Mouse (Mus musculus) gastrocnemius, postnatal 36 days (tissue): Measurements from ENCODE around the gene Scamp4. TPM values are rescaled to one million over a fixed set of nuclear protein-coding genes. Genes with fewer than 3 reads are reported as not detected.
"Not testable (repeated sequence)": the region's sequence is repeated elsewhere in the genome, so short reads cannot be mapped to it uniquely, and the experiment has no call there.

Experiments
- DNase-seq, 2 experiments: peaks; one replicate each; pipeline ENCODE4 v3.0.0; 2022
- intact Hi-C: fragments of 180-260 bp; cut with DNase I; formaldehyde crosslinking; loops from one replicate; pipeline ENCODE4 v1.15.1; 2025
- total RNA-seq, 2 experiments: library from RNA; stranded (reverse); gene quantifications; 2 replicates each; pipeline ENCODE4 v1.2.3; 2021

The Scamp4 gene
- total RNA-seq, 2 experiments from 2014 or later = 14.5 to 14.8 TPM

GRCm38 (mm10) chr10:80577195-80578130 lies 25.2 kb upstream of the Scamp4 start, which contains the start of gene Klf16:
Gene Klf16 (minus strand): TSS chr10:80577321.
- intact Hi-C loops = no loop called here
- DNase-seq = peak; percentile 97 to 99

GRCm38 (mm10) chr10:80578131-80578750 lies 24.4 kb upstream of the Scamp4 start:
- intact Hi-C loops = no loop called here
- peak; percentile 77 to 83 for DNase-seq

GRCm38 (mm10) chr10:80578911-80579310 lies 23.8 kb upstream of the Scamp4 start:
- DNase-seq = peak in 1 of 2 experiments; percentile 25
- intact Hi-C loops = no loop called here

DNA sequence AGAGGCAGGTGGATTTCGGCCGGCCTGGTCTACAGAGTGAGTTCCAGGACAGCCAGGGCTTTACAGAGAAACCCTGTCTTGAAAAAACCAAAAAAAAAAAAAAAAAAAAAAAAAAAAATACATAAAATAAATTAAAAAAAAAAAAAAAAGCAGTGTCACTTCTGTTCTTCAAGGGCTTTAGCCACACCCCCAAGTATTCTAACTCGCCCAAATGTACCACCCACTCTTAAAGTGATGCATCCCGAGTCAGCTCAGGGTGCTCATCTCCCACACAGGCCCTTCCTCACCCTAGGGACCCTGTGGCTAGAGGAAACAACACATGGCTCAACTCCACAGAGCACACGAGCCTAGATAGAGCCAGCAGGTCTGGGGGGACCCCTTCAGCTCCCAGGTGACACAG lies 19.6 kb upstream of the Scamp4 start:
- no peak for DNase-seq
- intact Hi-C loops = loop anchor here (5.0 kb wide), 1 partner anchor 104 kb away; no protein-coding TSS in a partner anchor

DNA sequence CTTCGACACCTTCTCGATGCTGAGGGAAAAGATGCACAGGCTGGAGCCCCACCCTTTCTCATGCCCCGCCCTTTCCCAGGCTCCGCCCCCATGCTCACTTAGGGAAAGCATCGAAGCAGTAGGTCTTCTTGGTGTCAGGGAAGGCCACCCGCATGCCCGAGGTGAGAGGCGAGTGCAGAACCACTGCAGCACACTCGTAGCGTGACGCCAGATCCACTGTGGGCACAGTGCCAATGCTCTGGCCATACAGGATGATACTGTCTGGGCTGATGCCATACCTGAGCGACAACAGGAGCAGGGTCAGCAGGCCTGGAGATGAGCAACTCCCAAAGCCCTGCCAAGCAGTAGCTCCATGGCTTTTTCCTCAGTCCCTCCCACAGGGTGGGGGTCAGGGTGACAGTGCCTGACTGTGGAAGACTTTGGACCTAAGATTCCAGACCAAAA lies 18.6 kb upstream of the Scamp4 start:
- no peak for DNase-seq

GRCm38 (mm10) chr10:80584642-80585552 lies 17.8 kb upstream of the Scamp4 start:
- no peak for DNase-seq
- intact Hi-C loops = loop anchor here (5.0 kb wide), 1 partner anchor 102 kb away; no protein-coding TSS in a partner anchor

More for the DNA sequence above, 18.6 kb upstream of the Scamp4 start:
- intact Hi-C loops = loop anchor here (5.0 kb wide), 1 partner anchor 103 kb away; no protein-coding TSS in a partner anchor

- no peak for DNase-seq
- intact Hi-C loops = no loop called here
Measured at GRCm38 (mm10) chr10:80585581-80585980, 17.1 kb upstream of the Scamp4 start.

DNA sequence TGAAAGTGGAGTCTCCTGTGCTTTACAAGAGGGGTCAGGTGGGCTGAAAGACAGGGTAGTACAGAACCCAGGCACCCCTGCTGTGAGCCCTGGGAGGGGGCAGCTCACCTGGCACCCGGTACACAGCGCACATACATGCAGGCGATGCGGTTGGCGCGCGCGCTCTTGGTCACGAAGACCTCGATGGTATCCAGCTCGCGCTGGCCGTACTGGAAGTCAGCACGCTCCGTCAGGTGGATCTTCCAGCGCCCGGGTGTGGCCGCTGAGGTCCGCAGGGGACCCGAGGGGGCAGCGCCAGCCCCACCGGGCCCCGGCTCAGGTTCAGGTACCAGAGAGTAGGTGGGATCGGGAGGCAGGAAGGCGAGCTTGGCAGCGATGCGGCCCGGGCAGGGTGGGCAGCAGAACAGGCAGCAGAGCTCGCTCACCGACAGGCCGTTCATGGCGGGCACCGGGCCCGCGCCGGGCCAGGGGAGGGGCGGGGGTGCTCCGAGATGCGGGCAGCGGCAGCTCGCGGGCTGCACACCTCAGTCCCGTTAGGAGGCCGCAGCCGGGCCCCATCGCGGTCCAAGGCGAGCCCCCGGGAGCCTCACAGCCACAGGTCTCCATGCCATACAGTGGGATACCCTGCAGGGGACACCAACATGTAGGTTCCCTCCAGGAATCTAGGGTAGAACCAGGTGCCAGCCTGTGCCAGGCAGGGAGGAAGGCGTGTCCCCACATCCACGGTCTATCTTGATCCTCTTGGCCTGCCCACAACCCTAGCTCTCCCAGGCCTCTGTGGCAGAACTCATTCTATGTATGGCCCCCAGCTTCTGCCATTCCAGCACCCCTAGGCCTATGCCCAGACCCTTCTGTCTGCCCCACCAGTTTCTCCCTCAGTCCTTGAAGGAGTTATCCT lies 16.0 kb upstream of the Scamp4 start:
- intact Hi-C loops = no loop called here
- no peak for DNase-seq

DNA sequence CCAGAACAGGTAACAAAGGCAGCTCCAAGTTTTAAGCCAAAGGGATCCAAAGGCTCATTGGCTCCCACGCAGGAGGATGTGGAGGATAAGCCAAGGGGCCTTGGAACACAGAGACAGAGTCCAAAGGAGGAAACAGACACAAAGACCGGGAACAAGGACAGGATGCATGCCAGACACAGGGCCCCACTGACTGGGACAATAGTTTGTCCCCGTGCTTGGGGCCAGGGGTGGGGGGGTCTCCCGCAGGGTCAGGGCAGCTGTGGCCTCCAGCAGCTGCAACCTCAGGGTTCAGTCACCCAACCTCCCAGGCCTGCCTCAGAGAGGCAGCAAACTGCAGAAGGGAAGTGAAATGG lies 15.4 kb upstream of the Scamp4 start:
- no peak for DNase-seq
- intact Hi-C loops = no loop called here

DNA sequence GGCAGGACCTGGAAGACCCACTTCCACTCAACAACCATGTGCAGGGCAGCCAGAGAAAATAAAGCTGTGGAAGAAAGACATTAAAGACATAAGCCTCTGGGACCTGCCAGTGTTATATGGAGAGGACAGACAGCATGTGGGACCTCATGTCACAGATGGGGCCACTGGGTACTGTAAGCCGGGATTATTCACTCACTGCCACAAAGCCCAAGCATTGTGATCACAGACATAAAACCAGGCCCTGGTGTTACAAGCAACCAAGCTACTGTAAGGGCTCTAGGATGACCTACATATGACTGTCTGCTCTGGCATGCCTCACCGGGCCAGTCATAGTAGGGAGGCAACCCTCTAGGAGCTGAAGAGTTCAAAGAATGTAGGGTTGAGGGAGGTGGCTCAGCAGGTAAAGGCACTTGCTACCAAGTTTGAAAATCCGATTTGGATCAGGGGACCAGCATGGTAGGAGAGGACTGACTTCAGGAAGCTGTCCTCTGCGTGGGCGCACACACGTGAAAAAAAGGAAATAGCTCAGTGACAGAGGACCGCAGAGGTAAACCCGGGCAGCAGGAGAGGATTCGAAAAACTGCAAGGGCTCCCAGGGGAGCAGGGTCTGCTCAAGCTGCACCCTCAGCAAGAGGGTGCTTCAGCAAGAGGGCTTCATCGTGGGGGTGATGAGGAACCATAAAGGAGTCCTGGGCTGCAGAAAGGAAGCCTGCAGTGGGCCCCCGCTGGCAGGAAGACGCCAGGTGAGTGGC lies 13.4 kb upstream of the Scamp4 start:
- intact Hi-C loops = no loop called here
- no peak for DNase-seq

DNA sequence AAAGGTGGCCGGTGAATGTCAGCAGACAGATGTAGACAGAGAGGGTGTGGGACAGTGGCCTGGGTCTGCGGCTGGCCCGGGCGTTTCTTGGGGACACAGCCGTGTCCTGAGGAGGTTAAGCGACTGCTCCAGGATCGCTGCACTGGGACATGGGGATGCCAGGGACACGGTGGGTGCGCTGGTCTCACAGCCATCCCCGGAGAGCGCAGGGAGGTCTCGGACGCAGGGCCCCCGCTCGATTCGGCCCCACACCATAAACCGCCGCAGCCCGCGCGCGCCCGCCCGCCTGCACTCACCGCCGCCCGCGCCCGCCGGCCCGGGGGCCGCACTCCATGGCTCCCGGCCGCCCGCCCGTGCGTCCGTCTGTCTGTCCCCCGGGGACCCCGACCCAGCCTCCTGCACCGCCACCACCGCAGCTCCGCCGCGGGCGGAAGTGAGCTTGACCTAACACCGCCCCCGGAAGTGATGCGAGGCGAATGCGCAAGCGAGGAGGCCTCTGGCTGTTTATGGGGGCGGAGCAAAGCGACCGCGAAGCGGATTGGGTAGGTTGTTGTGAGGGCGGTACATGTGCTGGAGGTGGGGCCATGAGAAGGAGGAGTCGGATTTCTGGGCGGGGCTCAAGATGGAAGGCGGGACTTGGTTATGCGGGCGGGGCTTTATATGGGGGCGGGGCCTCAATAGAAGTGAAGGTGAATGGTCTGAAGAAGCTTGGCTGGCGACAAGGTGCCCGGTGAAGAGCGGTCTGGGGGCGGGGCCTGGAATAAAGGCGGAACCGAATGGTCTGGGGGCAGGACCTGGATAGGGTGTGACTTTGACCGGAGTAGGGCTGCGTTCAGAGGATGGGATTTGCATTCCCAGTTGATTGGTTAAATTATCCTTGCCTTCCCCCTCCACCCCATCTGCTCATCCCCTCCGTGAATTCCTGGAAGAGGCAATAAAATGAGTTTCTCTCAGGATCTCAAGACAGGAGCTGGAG lies 12.5 kb upstream of the Scamp4 start, which contains the start of gene Abhd17a:
Abhd17a (minus strand) TSS at position 463 of the 976 bp plus-strand sequence.
- intact Hi-C loops = no loop called here
- peak; percentile 86 to 93 for DNase-seq

GRCm38 (mm10) chr10:80596318-80596717 lies 6.4 kb upstream of the Scamp4 start:
- DNase-seq = no peak
- intact Hi-C loops = no loop called here

- DNase-seq = no peak
- intact Hi-C loops = no loop called here
Measured at GRCm38 (mm10) chr10:80603364-80603763, 692 bp downstream of the Scamp4 start.

DNA sequence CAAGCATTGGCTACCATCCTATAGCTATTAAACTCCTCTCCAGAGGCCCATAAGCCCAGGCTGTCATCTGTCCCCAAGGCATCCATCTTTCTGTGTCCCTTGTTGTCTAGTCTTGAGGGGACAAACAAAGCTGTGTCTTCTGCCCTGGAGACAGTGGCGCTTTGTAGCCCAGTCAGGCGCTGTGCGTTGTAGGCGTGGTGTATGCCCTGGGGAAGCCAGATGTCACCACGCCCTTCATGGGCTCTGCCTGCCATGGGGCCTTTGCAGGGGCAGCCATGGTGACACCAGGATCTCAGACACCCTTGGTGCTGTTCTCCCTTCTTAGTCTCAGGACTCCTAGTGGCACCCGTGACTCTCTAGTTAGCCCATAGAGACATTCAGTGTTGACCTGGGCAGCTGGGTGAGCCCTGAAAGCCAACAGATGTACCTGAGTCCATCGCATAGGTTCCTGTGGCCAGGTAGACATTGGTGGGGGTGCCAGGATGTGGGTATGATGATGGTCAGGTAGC lies 1.4 kb downstream of the Scamp4 start:
- no peak for DNase-seq
- intact Hi-C loops = no loop called here

- intact Hi-C loops = no loop called here
Measured at GRCm38 (mm10) chr10:80604988-80605387, 2.3 kb downstream of the Scamp4 start.

GRCm38 (mm10) chr10:80605721-80606120 lies 3.0 kb downstream of the Scamp4 start, which contains the start of gene Gm49322:
Gene Gm49322 (plus strand): TSS chr10:80606021.
- DNase-seq, intact Hi-C loops: not testable (repeated sequence)

More at GRCm38 (mm10) chr10:80604988-80605387, 2.3 kb downstream of the Scamp4 start:
- no peak for DNase-seq

- no peak for DNase-seq
- intact Hi-C loops = no loop called here
Measured at GRCm38 (mm10) chr10:80606306-80606705, 3.6 kb downstream of the Scamp4 start.
